Mouse (Mus musculus) midbrain, embryonic 13.5 days (tissue): ENCODE data around the gene Snx9. TPM values are rescaled to one million over a fixed set of nuclear protein-coding genes. Genes with fewer than 3 reads are reported as not detected.

ENCODE experiments used
- ATAC-seq: fragments of 200-750 bp; cut with Nextera tagmentation; 2 replicates; pipeline ENCODE4 v1.8.0; 2017; ENCODE audit warnings: mild to moderate bottlenecking, moderate TSS enrichment, moderate library complexity
- H3K27ac ChIP-seq: fragments of 300-500 bp; sonication (generic); 2 replicates; pipeline ENCODE4 v1.5.1; 2015; ENCODE audit warnings: inconsistent platforms, mild to moderate bottlenecking, moderate library complexity
- H3K27me3 ChIP-seq: fragments of 300-500 bp; sonication (generic); 2 replicates; pipeline ENCODE4 v1.6.1; 2015; ENCODE audit warnings: mild to moderate bottlenecking, inconsistent platforms
- H3K36me3 ChIP-seq: fragments of 300-500 bp; sonication (generic); 2 replicates; pipeline ENCODE4 v1.6.1; 2015; ENCODE audit warnings: mild to moderate bottlenecking, inconsistent platforms
- H3K4me1 ChIP-seq: fragments of 300-500 bp; sonication (generic); replicated peaks from 2 replicates; pipeline ENCODE4 v1.6.1; 2015; ENCODE audit warnings: inconsistent platforms
- H3K4me2 ChIP-seq: fragments of 300-500 bp; sonication (generic); replicated peaks from 2 replicates; pipeline ENCODE4 v1.6.1; 2015; ENCODE audit warnings: moderate library complexity, mild to moderate bottlenecking, inconsistent platforms
- H3K4me3 ChIP-seq: fragments of 300-500 bp; sonication (generic); replicated peaks from 2 replicates; pipeline ENCODE4 v1.5.1; 2015; ENCODE audit warnings: mild to moderate bottlenecking, inconsistent platforms
- H3K9ac ChIP-seq: fragments of 300-500 bp; sonication (generic); replicated peaks from 2 replicates; pipeline ENCODE4 v1.6.1; 2015; ENCODE audit warnings: mild to moderate bottlenecking, inconsistent platforms
- H3K9me3 ChIP-seq: fragments of 300-500 bp; sonication (generic); 2 replicates; pipeline ENCODE4 v1.6.1; 2016; ENCODE audit warnings: mild to moderate bottlenecking, inconsistent platforms
- WGBS: fragments of 180-500 bp; shearing (Covaris S2); methylation state at CpG from one replicate; pipeline ENCODE4 v1.1.7; 2015; 5-methylcytosine and 5-hydroxymethylcytosine counted together
- polyA plus RNA-seq: library from polyadenylated mRNA; unstranded; fragments of >200 nt; fragmentation: Nextera tagmentation; extraction: Ambion mirVana; gene quantifications from 2 replicates; pipeline ENCODE4 v1.2.1, GENCODE M21; 2015

The Snx9 gene
- polyA plus RNA-seq, 1 experiment from 2014 or later: 7.4 TPM

DNA sequence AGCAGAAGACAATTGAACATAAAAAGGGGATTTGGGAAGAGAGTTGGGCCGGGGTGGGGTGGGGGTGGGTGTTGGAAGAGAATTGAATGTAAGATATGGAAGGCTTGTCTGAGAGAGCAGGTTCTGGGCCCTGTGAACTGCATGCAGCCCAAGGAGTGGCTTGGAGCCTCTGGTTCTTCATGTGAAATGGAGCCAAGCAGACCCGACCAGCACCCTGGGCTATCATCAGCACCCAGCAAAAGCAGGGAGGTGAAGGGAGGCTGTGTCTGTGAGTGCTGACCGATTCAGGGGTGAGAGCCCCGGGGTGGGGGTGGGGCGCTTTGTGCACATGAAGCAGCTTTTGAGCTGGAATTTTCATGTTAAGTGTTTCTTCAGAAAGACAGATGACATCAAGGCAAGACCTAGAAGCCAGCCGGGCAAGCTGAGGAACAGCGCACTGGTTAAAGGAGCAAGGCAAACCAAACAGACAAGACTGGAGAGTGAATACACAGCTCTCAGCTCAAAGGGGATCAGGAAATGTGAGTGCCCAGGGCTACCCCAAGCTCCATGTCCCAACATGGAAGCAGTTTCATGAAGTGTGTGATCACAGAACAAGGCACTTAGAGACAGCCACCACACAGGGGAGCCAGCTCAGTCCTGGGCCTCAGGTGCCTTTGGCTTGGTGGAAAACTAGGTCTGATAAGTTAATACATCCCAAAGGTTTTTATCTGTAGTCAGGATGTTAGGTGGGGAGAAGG is 40.1 kb upstream of the Snx9 start:
- no peak overlapping the region for H3K4me2 ChIP-seq
- H3K27ac ChIP-seq: no peak overlapping the region
- no peaks in the 10 kb centered on the region for H3K9me3 ChIP-seq
- H3K9ac ChIP-seq: no peak overlapping the region
- no peaks in the 10 kb centered on the region for H3K4me1 ChIP-seq
- WGBS: 80% methylated on average over 7 of the region's 7 CpGs
- H3K27me3 ChIP-seq: no peaks in the 10 kb centered on the region
- no peak for ATAC-seq
- no peak overlapping the region for H3K4me3 ChIP-seq
- no peaks in the 10 kb centered on the region for H3K36me3 ChIP-seq

DNA sequence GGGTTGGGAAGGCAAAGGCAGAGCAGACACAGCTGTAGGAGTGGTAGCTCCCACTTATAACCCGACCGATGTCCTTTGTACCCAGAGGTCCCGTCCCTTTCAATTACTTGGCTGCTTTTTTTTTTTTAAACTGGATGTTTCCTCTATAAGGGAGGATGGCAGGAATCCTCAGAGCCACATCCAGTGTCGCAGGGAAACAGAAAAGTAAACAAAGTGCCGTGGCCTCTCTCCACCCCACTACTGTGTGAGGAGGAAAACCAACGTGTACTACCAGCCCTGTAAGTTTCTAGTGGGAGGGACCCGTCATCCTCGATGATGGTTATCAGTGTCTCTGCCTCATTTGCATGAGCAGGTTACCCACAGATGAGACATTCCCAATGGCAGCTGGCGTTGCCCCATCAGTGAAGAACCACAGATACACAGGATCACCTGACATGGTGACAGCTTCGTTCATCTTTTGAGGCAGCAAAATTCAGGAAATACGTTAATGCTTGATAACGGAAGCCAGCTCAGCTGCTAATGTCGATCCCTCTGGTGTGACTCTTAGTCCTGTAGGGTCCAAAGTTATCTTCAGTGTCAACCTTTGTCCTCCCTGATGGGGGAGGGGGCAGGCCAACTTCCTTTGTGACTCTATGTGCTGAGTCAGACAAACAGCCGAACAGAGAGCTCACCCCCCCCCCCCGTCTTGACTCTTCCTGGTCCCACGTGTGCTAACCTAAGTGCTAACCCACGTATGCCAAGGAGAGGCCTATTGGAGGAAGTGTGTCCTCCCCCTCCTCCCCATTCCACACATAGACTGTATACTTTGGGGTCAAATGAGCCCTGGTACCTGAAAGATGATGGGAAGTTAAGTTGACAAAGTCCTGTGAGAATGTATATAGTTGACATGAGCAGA is 39.1 kb upstream of the Snx9 start:
- Histone ChIP-seq H3K27me3 (no peaks in the 10 kb centered on the region), H3K27ac (no peak overlapping the region), H3K4me1 (no peaks in the 10 kb centered on the region), H3K9ac (no peak overlapping the region), H3K9me3 (no peaks in the 10 kb centered on the region), H3K36me3 (no peaks in the 10 kb centered on the region), H3K4me3 (no peak overlapping the region), H3K4me2 (no peak overlapping the region)
- WGBS: 83% methylated on average over 17 of the region's 17 CpGs
- no peak for ATAC-seq

DNA sequence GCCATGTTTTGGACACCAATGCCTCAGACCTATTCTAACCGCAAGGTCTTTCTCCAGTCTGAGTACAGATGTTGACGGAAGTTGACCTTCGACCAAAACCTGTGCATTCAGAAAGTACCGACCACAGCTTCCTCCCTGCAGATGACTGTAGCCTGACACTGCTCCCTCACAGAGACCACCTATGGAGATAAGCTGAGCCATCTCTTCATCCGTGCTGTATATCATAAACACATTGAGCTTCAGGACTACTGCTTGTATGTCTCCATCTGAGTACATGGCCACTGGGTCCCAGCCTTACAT is 38.5 kb upstream of the Snx9 start:
- Histone ChIP-seq H3K4me3 (no peak overlapping the region), H3K9ac (no peak overlapping the region), H3K27me3 (no peaks in the 10 kb centered on the region), H3K9me3 (no peaks in the 10 kb centered on the region), H3K36me3 (no peaks in the 10 kb centered on the region), H3K4me1 (no peaks in the 10 kb centered on the region), H3K4me2 (no peak overlapping the region), H3K27ac (no peak overlapping the region)
- ATAC-seq: no peak
- WGBS: 88% methylated on average over 5 of the region's 5 CpGs

GRCm38 (mm10) chr17:5803229-5804012 is 37.7 kb upstream of the Snx9 start:
- 91% methylated on average over 10 of the region's 10 CpGs for WGBS
- Histone ChIP-seq H3K4me1 (no peaks in the 10 kb centered on the region), H3K4me2 (no peak overlapping the region), H3K9ac (no peak overlapping the region), H3K36me3 (no peaks in the 10 kb centered on the region), H3K4me3 (no peak overlapping the region), H3K27me3 (no peaks in the 10 kb centered on the region), H3K9me3 (no peaks in the 10 kb centered on the region), H3K27ac (no peak overlapping the region)
- no peak for ATAC-seq

- Histone ChIP-seq H3K9ac (no peak overlapping the region), H3K27me3 (no peaks in the 10 kb centered on the region), H3K4me2 (no peak overlapping the region), H3K36me3 (no peaks in the 10 kb centered on the region), H3K27ac (no peak overlapping the region), H3K4me1 (no peaks in the 10 kb centered on the region), H3K9me3 (no peaks in the 10 kb centered on the region), H3K4me3 (no peak overlapping the region)
- ATAC-seq: no peak
- 88% methylated on average over 12 of the region's 12 CpGs for WGBS
Observed at GRCm38 (mm10) chr17:5804370-5805150, 36.6 kb upstream of the Snx9 start.

DNA sequence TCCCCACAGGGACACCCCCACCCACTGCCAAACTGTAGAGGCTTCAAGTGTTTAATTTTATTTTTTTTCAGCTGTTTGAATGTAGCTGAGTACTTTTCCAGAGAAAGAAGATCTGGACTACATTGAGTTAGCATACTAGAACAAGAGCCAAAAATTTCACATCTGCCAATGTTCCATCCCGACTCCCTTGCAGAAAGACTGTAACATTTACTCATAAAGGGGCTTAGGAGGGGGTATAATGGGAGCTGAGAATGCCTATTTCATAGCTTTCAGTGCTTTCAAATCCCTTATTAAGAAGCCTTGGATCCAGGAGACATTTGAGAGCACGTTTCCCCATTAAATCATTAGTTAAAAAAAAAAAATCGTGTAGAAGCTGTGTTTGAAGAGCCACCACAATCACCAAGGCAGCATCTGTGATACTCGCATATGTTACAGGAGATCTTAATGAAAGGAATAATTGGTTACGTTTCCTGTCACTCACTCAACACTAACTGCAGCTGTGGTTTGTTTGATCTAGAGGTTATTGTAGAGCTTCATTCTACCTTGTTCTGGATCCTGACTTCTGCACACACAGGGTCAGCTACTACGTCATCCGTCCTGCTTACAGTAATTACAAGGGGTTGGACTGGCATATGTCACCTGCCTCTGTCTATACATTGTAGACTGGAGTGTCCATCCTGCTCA is 35.8 kb upstream of the Snx9 start:
- no peak overlapping the region for H3K4me2 ChIP-seq
- H3K9ac ChIP-seq: no peak overlapping the region
- no peaks in the 10 kb centered on the region for H3K9me3 ChIP-seq
- WGBS: 59% methylated on average over 7 of the region's 7 CpGs
- no peak overlapping the region for H3K27ac ChIP-seq
- no peak for ATAC-seq
- H3K27me3 ChIP-seq: no peaks in the 10 kb centered on the region
- no peaks in the 10 kb centered on the region for H3K36me3 ChIP-seq
- H3K4me1 ChIP-seq: no peaks in the 10 kb centered on the region
- H3K4me3 ChIP-seq: no peak overlapping the region

DNA sequence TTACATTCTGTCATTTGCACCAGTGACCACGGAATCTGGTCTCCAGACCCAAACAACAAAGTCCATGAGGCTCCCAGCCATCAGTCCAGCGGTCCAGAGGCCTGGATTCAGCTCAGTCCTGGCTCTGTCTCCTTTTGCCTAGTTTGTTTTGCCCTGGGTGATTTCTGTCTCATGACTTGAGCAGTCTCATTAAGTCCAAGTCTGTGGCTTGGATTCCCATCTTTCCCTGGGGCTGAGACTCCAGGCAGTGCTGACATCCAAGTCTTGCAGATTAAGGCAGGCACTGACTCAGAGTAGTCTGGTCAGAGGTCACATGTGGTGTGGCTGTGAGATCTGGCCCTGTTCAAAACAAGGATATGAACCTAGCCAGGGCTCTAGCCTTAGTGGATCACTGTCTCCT is 35.2 kb upstream of the Snx9 start:
- Histone ChIP-seq H3K9ac (no peak overlapping the region), H3K4me3 (no peak overlapping the region), H3K4me1 (no peaks in the 10 kb centered on the region), H3K27me3 (no peaks in the 10 kb centered on the region), H3K4me2 (no peak overlapping the region), H3K9me3 (no peaks in the 10 kb centered on the region), H3K36me3 (no peaks in the 10 kb centered on the region), H3K27ac (no peak overlapping the region)
- no peak for ATAC-seq
- 79% methylated on average over 2 of the region's 2 CpGs for WGBS

DNA sequence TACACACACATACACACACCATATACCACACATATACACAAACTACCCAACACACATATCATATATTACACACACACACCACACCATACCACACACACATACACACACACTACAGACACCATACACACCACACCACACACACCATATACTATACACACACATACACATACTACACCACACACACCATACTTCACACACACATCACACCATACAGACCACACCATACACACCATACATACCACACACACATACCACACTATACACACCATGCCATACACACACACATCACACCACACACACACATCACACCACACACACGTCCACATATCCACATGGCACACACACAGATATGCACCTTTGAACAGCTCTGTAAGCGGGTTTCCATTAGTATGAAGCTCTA is 34.3 kb upstream of the Snx9 start:
- WGBS: 86% methylated on average over 2 of the region's 2 CpGs

DNA sequence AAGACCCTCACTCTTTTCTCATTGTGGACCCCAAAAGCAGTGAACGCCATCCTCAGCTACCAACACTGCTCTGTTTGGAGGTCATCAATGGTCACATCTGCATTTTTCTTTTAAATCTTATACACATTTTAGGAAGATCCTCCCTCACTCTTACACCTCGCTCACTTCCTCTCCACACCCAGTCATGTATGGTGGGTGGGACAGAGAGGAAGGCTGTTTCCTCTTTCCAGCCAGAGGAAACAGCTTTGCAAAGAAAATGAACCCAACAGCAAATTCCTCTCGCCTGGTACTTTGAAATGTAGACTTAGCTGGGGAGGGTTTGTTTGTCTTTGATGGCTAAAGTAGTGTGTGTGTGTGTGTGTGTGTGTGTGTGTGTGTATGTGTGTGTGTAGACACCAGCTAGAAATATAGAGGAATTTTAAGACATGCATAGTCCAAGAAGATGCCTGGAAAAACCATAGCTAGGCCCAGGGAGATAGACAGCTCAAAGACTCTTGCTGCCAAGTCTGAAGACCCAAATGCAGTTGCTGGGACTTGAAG is 33.2 kb upstream of the Snx9 start:
- H3K36me3 ChIP-seq: no peaks in the 10 kb centered on the region
- H3K4me2 ChIP-seq: no peak overlapping the region
- H3K27me3 ChIP-seq: no peaks in the 10 kb centered on the region
- H3K4me1 ChIP-seq: no peaks in the 10 kb centered on the region
- H3K9me3 ChIP-seq: peaks cover 3% of the 10 kb centered on the region; the same call in 1 of the 2 replicates
- WGBS: 78% methylated on average over 3 of the region's 3 CpGs
- no peak overlapping the region for H3K4me3 ChIP-seq
- no peak for ATAC-seq
- H3K9ac ChIP-seq: no peak overlapping the region
- no peak overlapping the region for H3K27ac ChIP-seq

More for the DNA sequence above, 34.3 kb upstream of the Snx9 start:
- Histone ChIP-seq H3K9me3 (no peaks in the 10 kb centered on the region), H3K9ac (no peak overlapping the region), H3K4me1 (no peaks in the 10 kb centered on the region), H3K27ac (no peak overlapping the region), H3K4me3 (no peak overlapping the region), H3K27me3 (no peaks in the 10 kb centered on the region), H3K36me3 (no peaks in the 10 kb centered on the region), H3K4me2 (no peak overlapping the region)
- no peak for ATAC-seq

- H3K9ac ChIP-seq: no peak overlapping the region
- H3K4me3 ChIP-seq: no peak overlapping the region
- H3K36me3 ChIP-seq: no peaks in the 10 kb centered on the region
- no peak overlapping the region for H3K4me2 ChIP-seq
- no peaks in the 10 kb centered on the region for H3K4me1 ChIP-seq
- H3K9me3 ChIP-seq: peaks cover 3% of the 10 kb centered on the region; the same call in 1 of the 2 replicates
- no peak overlapping the region for H3K27ac ChIP-seq
- H3K27me3 ChIP-seq: no peaks in the 10 kb centered on the region
- WGBS: 61% methylated on average over 8 of the region's 8 CpGs
- no peak for ATAC-seq
Observed at GRCm38 (mm10) chr17:5813863-5814640, 27.1 kb upstream of the Snx9 start.
